Mouse (Mus musculus) frontal cortex, adult 2 months (tissue): ENCODE results near the gene Gm7697. TPM values are rescaled to one million over a fixed set of nuclear protein-coding genes. Genes with fewer than 3 reads are reported as not detected.
"Not testable (repeated sequence)": the region's sequence is repeated elsewhere in the genome, so short reads cannot be mapped to it uniquely, and the experiment has no call there.

ENCODE experiments used
- DNase-seq, 2 experiments: peaks; one replicate each; pipeline ENCODE4 v3.0.0; 2022; ENCODE audit warnings: low spot score in 1 of 2; ENCODE audit errors: extremely low spot score in 1 of 2
- polyA plus RNA-seq: library from polyadenylated mRNA; depleted of rRNA; stranded (reverse); fragments of >200 nt; gene quantifications from 2 replicates; pipeline ENCODE4 v1.2.3, GENCODE M21; 2012; rRNA removed

Gene Gm7697
- polyA plus RNA-seq, result 0.04 TPM in 1 of 2 replicates, not detected in the other

GRCm38 (mm10) chr8:69522876-69523275, at the start of gene Gm7697:
Gm7697 (minus strand) TSS chr8:69522976.
- not testable (repeated sequence) for DNase-seq

DNA sequence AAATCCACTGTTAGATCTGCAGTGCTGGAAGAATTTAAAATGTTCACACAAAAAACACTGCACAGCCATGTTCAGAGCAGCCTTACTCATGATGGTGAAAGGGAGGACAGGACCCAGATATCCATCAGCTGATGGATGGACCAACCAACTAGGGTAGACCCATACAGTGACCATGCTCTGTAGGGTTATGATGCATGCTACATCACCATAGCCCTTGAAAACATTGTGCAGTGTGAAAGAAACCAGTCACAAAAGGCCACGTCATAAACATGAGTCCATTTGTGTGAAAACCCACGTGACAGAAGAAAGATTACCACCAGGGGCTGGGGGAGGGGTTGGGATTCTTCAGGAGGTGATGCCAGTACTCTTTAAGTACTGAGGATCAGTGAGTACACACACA, 28.5 kb upstream of the Gm7697 start:
- not testable (repeated sequence) for DNase-seq

- peak in 1 of 2 experiments; percentile 84 for DNase-seq
These were observed 26.8 kb upstream of the Gm7697 start for GRCm38 (mm10) chr8:69549556-69549955.

- not testable (repeated sequence) for DNase-seq
These were observed 25.3 kb upstream of the Gm7697 start for GRCm38 (mm10) chr8:69548114-69548513.

DNA sequence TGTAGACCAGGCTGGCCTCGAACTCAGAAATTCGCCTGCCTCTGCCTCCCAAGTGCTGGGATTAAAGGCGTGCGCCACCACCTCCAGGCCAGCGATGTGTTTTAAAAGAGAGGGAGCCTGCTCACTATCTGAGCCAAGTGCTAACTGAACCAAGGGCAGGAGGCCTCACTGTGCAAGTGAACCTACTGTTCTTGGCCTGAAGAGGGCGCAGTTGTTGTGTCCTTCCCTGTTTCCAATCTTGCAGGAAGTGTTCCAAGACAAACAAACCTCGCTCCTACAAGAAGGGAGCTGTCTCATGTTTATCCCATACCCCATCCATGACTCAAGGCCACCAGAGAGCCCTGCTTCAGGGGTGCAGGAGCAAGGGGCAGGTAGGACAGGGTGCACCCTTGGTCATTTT, 24.4 kb upstream of the Gm7697 start:
- DNase-seq, result not testable (repeated sequence)

DNA sequence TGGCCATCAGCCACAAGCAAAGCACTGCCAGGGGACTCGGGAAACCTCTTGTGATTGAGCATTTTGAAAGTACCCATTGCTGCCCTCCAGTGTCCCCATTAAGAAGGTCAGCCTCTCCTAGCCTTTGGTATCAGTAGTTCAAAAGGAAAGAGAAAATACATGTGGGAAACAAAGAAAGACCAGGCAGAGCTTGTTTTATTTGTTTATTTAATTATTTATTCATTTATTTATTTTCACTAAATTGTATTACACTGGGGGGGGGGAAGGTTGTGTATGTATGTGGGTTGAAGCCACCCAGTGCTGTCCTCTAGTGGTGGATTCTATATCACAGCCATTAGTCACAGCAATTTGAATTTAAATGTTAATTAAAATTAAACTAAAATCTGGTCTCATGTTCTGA, 22.2 kb upstream of the Gm7697 start:
- not testable (repeated sequence) for DNase-seq

- DNase-seq, result not testable (repeated sequence)
These were observed 21.7 kb upstream of the Gm7697 start for GRCm38 (mm10) chr8:69544511-69544910.

- not testable (repeated sequence) for DNase-seq
These were observed 21.2 kb upstream of the Gm7697 start for GRCm38 (mm10) chr8:69543984-69544383.

- DNase-seq, result not testable (repeated sequence)
These were observed 18.0 kb upstream of the Gm7697 start for GRCm38 (mm10) chr8:69540764-69541163.

GRCm38 (mm10) chr8:69540331-69540730, 17.6 kb upstream of the Gm7697 start:
- DNase-seq, result not testable (repeated sequence)

- DNase-seq, result not testable (repeated sequence)
These were observed 47.8 kb downstream of the Gm7697 start for GRCm38 (mm10) chr8:69474946-69475345.

- DNase-seq, result not testable (repeated sequence)
These were observed 69.3 kb downstream of the Gm7697 start, which contains the start of gene Gm9495 for GRCm38 (mm10) chr8:69453465-69453864. Gm9495 (minus strand) TSS chr8:69453565.

Other genes with a start within 250 kb of the Gm7697 start
- gene Gm9495, start 69.4 kb downstream of the Gm7697 start, polyA plus RNA-seq, result 0.15 and 0.16 TPM in 2 replicates
- gene Zfp868, start 102.6 kb upstream of the Gm7697 start, polyA plus RNA-seq, result 12.6 and 15.7 TPM in 2 replicates
- gene Zfp964, start 131.5 kb upstream of the Gm7697 start, polyA plus RNA-seq, result 2.7 and 2.9 TPM in 2 replicates
- gene Zfp869, start 187.7 kb upstream of the Gm7697 start, polyA plus RNA-seq, result 20.2 and 20.4 TPM in 2 replicates
- 6.9 and 7.4 TPM in 2 replicates for gene Zfp963, start 227.0 kb upstream of the Gm7697 start, polyA plus RNA-seq